Mouse (Mus musculus) right cerebral cortex, postnatal 4 days (tissue): Measurements from ENCODE around the gene Htra2.

Experiments used
- DNase-seq: peaks from one replicate; pipeline ENCODE4 v3.0.0-alpha.2; 2022

Gene Htra2

DNA sequence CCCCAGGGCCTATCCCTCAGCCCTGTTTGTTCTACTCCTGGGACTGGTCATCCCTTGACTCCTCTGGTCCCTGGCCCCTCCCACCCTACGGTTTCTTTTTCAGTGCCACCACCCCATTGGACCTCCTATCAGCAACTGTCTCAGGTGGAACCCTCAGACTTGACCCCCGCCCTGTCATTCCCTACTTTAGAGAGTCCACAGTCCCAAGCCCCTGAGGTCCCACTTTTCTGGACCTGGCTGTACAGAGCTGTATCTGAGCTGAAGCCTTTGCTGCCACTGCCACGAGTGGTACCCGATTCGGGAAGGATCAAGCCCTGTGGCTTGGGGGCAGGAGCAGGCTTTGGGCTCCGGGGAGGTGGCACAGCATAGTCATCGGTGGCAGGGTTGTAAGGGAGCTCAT is 24.0 kb downstream of the Htra2 start:
- no peak for DNase-seq

DNA sequence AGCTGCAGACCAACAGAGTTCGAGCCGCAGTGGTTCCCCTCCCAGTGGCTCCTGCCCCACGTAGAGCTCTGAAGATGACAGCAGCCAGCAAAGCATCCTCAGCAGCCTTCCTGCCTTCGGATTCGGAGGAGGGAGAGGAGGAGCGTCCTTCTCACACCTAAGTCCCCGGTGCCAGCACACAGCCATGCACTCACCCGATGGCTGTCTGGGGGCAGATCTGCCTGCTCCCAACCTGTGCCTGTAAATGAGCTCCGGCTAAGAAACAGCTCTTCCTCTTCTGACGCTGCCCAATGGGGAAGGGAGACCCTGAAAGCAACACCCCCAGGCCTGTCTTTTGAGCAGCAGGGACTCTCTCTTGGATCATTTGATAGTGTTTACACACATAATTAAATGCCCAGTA is 25.3 kb downstream of the Htra2 start:
- DNase-seq = no peak

DNA sequence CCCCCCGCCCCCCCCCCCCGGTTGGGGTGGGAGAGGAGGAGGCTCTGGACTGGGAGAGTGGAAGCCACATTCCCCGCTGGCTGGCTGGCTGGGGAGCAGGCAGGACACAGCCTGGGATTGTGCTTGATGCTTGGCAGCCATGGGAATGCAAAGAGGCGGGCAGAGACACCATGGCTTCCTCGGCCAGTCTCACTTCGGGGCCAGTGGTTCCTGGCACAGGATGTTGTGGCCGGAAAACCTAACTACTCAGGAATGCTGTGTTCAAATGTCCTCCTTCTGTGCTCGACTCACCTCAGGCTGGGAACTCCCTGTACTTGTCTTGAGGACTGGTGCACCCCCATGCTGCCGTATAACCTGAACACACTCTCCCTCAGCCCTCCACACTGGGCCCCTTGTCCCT is 27.4 kb downstream of the Htra2 start:
- no peak for DNase-seq

DNA sequence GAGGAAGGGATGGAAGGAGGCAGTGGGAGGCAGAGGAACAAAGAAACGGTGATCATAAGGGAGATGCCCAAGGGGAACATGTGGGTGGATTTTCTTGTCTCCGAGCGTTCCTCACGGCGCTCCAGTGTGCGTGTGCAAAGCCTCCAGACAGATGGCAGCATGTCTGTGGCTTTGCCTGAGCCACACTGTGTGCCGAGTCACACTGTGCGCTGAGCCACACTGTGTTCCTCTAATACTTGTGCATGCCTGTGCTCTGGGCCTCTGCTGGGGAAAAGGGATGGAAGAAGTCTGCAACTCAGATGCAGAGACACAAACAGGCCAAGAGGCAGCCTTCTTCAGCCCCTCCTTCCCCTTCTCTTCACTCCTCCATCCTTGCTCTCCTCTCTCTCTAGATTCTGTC is 27.8 kb downstream of the Htra2 start:
- no peak for DNase-seq

DNA sequence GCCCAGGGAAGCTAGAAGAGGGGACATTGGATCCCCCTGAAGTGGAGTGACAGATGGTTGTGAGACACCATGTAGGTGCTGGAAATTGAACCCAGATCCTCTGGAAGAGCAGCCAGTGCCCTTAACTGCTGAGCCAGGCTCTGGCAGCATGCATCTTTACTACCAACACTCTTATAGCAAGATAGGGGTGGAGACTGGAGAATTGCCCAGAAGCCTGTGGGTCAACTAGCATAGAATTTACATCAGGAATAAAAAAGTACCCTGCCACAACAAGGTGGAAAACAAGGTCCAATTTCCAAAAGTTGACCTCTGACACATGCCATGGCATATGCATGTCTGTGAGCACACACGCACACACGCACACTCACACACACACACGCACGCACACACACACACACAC is 29.9 kb downstream of the Htra2 start:
- no peak for DNase-seq

DNA sequence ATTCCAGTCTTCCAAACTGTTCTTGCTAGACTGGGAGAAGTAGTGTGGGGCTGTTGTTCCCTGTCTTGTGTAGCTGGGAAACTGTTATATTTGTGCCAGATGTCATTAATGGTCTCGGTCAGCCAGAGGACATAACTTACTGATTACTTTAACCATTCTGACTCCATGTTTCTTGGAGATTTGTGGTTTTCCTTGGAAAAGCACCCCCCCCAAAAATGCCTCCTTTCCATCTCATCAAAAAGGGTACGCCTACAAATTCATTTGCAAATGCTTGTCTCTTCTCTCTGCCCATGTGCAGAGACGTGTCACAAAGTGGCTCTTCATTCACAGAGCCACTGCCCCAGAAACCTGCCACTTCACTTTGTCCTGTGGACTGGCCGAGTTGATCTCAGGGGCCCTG is 30.7 kb downstream of the Htra2 start:
- DNase-seq = no peak

DNA sequence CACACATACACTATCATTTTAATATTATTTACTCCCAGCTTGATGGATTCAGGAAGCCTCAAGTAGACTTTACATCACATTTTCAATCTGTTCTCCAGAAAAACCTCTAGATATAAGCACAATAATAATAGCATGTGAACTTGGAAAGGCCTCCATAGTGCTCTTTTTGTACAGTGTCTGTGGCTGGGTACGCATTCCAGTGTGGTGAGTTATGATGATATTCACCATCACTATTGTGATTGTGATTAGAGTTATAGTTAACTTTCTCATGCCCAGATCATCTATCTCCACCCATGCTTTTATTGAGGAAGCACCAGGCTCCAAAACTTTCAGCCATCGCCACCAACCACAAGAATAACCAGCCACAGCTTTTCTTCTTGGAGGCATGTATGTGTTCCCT is 31.3 kb downstream of the Htra2 start:
- no peak for DNase-seq

DNA sequence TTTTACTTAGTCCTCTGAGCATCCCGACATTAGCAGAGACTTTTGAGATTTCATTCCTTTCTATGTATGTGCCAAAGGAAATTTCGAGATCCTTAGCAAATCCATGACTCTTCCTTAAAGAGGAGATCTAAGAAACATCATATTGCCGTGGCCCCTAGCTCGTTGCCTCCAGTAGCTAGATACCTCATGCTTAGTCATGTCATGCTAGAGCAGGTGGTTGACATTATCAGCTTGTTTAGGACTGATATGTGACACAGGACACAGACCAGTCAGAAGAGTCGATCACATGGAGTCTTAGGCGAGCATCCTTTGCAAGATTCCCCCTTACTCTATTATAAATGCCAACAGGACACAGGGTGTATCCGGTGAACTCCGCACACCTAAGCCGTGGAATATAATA is 32.1 kb downstream of the Htra2 start:
- DNase-seq = no peak

GRCm38 (mm10) chr6:83020836-83021593 is 34.1 kb downstream of the Htra2 start:
- no peak for DNase-seq

- DNase-seq = no peak
These were observed 35.0 kb downstream of the Htra2 start for GRCm38 (mm10) chr6:83020121-83020520.

DNA sequence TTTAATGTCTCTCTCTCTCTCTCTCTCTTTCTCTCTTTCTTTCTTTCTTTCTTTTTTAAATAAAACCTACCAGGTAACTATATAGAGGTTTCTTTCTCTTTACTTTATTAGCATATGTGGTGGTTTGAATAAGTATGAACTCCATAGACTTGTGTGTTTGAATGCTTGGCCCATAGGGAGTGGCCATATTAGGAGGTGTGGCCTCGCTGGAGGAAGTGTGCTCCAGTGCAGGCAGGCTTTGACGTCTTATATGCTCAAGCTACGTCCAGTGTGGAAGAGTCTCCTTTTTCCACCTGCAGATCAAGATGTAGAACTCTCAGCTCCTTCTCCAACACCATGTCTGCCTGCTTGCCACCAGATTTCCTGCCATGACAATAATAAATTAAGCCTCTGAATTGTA is 36.0 kb downstream of the Htra2 start:
- no peak for DNase-seq

GRCm38 (mm10) chr6:83017190-83017589 is 37.9 kb downstream of the Htra2 start:
- no peak for DNase-seq

- no peak for DNase-seq
These were observed 39.3 kb downstream of the Htra2 start for GRCm38 (mm10) chr6:83015749-83016148.

DNA sequence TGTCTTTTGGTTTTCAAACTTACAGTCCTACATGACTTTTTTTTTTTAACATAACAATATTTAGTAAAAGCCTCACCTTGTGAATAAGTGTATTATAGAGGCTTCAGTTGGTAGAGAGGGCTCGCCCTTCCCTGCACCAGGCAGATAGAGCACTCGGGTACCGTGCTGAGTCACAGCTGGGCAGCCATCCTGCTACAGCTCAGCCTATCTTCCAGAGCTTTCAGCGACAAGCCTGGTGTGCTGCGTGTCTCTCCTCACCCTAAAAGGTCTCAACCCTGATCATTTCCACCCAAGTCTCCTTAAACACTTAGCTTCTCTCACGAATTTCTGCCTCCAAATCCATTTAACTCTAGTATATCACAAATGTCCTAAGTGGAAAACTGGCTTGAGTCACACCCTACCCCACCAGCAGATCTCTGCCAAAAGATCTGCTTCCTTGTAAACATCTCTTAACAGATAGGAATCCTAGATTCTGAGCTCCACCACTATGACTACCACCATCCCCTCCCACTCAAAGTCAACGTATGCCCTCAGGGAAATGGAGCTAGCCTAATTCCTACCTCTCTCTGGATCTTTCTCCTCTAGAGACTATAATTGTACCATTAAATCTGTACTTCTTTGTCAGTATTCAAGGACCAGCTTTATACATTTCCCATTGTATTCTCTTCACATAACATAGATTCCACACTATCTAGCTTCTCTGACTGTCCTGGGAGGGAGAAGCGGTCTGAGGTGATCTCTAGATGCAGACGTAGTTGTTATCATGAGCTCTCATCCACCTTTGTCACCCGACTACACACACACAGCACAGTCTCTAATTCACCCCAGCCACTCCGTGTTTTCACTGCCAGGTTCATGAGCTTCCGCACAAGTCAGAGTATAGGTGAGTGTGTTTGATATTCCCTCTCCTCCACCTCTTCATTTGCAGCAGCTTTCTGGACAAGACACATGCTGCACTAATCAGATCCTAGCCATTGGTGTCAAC is 40.3 kb downstream of the Htra2 start:
- no peak for DNase-seq

DNA sequence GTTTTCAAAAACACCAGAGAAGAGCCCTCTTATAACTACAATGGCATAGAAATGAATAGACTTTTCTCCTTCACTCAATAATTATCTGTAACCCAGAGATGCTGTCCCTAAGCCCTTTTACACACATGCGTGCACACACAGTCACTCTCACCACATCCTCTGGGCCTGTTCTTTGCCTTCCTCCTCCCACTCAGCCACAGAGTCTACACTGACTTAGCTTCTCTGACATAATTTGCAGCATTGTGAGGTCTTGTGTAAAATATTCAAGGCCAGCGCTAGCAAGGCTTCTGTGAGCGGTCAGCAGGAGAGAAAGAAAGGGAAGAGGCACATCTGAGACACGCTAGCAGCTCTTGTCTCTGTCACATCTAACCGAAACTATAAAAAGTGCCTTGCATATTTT is 41.6 kb downstream of the Htra2 start:
- no peak for DNase-seq

GRCm38 (mm10) chr6:83011756-83012155 is 43.3 kb downstream of the Htra2 start:
- no peak for DNase-seq

GRCm38 (mm10) chr6:83011255-83011654 is 43.8 kb downstream of the Htra2 start:
- no peak for DNase-seq

DNA sequence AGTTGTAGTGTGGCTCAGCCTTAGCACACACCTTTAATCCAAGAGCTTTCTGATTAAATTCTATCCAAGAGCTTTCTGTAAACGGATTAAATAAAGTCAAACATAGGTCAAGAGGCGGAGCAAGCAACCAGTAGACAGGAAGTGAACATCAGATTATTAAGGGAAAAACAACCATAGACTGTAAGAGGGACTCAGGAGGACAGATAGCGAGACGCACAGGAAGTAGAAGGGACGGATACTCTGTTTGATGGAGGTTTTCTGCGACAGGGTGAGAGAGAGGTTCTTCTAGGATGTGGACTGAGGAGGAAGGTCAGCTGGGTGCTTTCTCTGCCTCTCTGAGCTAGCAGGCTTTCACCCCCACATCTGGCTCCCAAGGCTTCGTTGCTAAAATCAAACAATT is 45.1 kb downstream of the Htra2 start:
- DNase-seq = no peak

GRCm38 (mm10) chr6:83008659-83009058 is 46.4 kb downstream of the Htra2 start:
- DNase-seq = no peak

GRCm38 (mm10) chr6:83006114-83006513 is 49.0 kb downstream of the Htra2 start:
- no peak for DNase-seq

- no peak for DNase-seq
These were observed 49.5 kb downstream of the Htra2 start for GRCm38 (mm10) chr6:83005444-83006011.

DNA sequence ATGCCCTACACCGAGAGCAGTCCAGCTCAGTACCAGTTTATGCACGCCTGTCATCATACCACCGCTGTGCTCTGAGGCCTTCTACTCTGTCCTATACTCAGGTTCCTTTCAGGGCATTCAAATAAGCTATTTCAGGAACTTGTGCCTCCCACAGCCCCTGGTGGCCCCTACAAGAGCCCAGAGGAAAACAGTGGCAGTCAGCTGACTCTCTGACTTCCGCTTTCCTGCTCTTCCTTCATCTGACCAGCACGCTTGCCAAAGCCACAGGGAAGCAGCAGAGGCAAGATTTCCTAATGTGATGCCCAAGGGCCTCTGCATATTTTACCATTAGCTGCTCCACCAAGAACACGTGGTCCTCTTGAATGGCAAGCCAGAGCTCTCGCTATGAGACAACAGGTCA is 50.2 kb downstream of the Htra2 start:
- no peak for DNase-seq

DNA sequence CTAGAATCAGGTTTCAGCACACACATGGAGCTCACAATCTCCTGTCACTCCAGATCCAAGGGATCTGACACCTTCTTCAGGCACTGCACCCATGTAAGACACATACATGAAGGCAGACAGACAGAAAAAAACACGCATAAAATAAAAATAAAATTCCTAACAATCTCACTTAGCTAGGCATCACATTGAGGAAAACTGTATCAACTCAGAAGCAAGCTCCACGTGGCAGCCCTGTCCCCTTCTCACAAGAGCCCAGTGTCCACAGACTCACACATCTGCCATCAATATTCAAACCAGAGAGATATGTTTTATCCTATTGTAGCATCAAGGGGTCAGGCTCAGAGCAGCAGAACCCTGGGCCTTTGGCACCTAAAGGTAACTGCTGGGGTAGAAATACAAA is 50.8 kb downstream of the Htra2 start:
- no peak for DNase-seq

DNA sequence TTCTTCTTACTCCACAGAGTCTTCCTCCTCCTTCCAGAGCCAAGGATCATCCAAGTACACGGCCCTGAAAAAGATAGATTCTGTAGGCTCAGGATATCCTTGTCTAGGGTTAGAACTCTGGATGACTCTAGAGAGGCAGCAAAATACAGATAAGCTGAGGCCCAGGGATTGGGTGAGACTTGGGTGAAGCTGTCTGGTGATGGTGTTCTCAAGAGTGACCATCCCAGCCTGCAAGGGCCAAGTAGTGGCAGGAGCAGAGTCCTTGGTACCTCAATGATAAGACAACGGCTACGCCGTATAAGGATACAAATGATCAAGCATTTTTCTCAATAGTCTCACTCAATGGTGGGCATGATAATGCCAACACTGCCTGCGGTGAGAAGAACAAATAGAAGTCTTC is 51.2 kb downstream of the Htra2 start:
- DNase-seq = no peak
